Mouse (Mus musculus) CH12.LX (cell line): Measurements from ENCODE around the gene 6030408B16Rik. TPM values are rescaled to one million over a fixed set of nuclear protein-coding genes. Genes with fewer than 3 reads are reported as not detected.

Experiments
- DNase-seq: peaks from one replicate; pipeline ENCODE4 v3.0.0-alpha.2; 2013; ENCODE audit errors: extremely low read depth
- H3K27ac ChIP-seq: 2 replicates; pipeline ENCODE4 v1.5.1; 2012; ENCODE audit warnings: low read depth, mild to moderate bottlenecking, control low read depth, moderate library complexity; ENCODE audit not compliant: insufficient read depth
- H3K27me3 ChIP-seq: replicated peaks from 2 replicates; pipeline ENCODE3; 2012; ENCODE audit warnings: inconsistent platforms
- H3K36me3 ChIP-seq, 2 experiments: replicated peaks in 1 of 2; 2 replicates each; pipeline versions ENCODE3 to v1.6.1; 2012; ENCODE audit warnings: inconsistent platforms in 1 of 2, low read length in 1 of 2, mild to moderate bottlenecking in 1 of 2, mixed read lengths in 1 of 2, moderate library complexity in 1 of 2; ENCODE audit not compliant: control insufficient read depth in 1 of 2, insufficient read depth in 1 of 2
- H3K4me1 ChIP-seq, 2 experiments: 2 replicates each; pipeline ENCODE4 v1.6.1; 2012; ENCODE audit warnings: inconsistent platforms in 1 of 2, moderate library complexity in 1 of 2; ENCODE audit not compliant: insufficient read depth in 2 of 2, control insufficient read depth in 1 of 2
- H3K4me2 ChIP-seq: 2 replicates; pipeline ENCODE4 v1.6.1; 2012; ENCODE audit warnings: low read depth, mild to moderate bottlenecking, control low read depth; ENCODE audit not compliant: poor library complexity, insufficient read depth, severe bottlenecking
- H3K4me3 ChIP-seq, 3 experiments: fragments of 150-350 bp in 1 of 3; sonication (generic) in 1 of 3; replicated peaks in 1 of 3; 2 replicates each; pipeline versions ENCODE3 to v1.5.1; 2011 to 2012; ENCODE audit warnings: low read depth in 2 of 3, low read length in 2 of 3, mild to moderate bottlenecking in 2 of 3, moderate library complexity in 2 of 3, control low read depth in 1 of 3, improper control_type of control experiment in 1 of 3, inconsistent platforms in 1 of 3, mixed read lengths in 1 of 3; ENCODE audit not compliant: poor library complexity in 1 of 3
- H3K79me2 ChIP-seq: replicated peaks from 2 replicates; pipeline ENCODE4 v1.6.1; 2012; ENCODE audit warnings: mild to moderate bottlenecking, moderate library complexity; ENCODE audit not compliant: control insufficient read depth, poor library complexity, insufficient read depth, severe bottlenecking; ENCODE audit errors: extremely low read depth
- H3K9ac ChIP-seq: 2 replicates; pipeline ENCODE4 v1.6.1; 2012; ENCODE audit warnings: low read depth, mild to moderate bottlenecking, control low read depth, moderate library complexity; ENCODE audit not compliant: insufficient read depth
- H3K9me3 ChIP-seq: replicated peaks from 2 replicates; pipeline ENCODE3; 2012; ENCODE audit warnings: low read length, inconsistent platforms, mixed read lengths
- CHD1 ChIP-seq: IDR thresholded peaks from 2 replicates; pipeline ENCODE4 v1.6.1; 2012; ENCODE audit warnings: low read depth, low read length, improper control_type of control experiment, inconsistent platforms
- CHD2 ChIP-seq: IDR thresholded peaks from 2 replicates; pipeline ENCODE4 v1.6.1; 2011; ENCODE audit warnings: low read length, improper control_type of control experiment
- E2F4 ChIP-seq: IDR thresholded peaks from 2 replicates; pipeline ENCODE4 v1.6.1; 2011; ENCODE audit warnings: low read depth, low read length, improper control_type of control experiment; ENCODE audit not compliant: insufficient replicate concordance
- HCFC1 ChIP-seq: IDR thresholded peaks from 2 replicates; pipeline ENCODE4 v1.6.1; 2012; ENCODE audit warnings: low read depth, mild to moderate bottlenecking, inconsistent platforms, low read length, improper control_type of control experiment
- IRF4 ChIP-seq: IDR thresholded peaks from 2 replicates; pipeline ENCODE4 v1.6.1; 2014; ENCODE audit warnings: low read depth, mild to moderate bottlenecking, inconsistent platforms, low read length, improper control_type of control experiment
- KAT2A ChIP-seq: IDR thresholded peaks from 2 replicates; pipeline ENCODE4 v1.6.1; 2012; ENCODE audit warnings: low read length, improper control_type of control experiment, inconsistent platforms; ENCODE audit not compliant: insufficient replicate concordance
- MAFK ChIP-seq: IDR thresholded peaks from 2 replicates; pipeline ENCODE4 v1.6.1; 2011; ENCODE audit warnings: low read length, improper control_type of control experiment; ENCODE audit not compliant: insufficient replicate concordance
- MAX ChIP-seq: IDR thresholded peaks from 2 replicates; pipeline ENCODE4 v1.6.1; 2011; ENCODE audit warnings: low read length, improper control_type of control experiment
- MAZ ChIP-seq: IDR thresholded peaks from 2 replicates; pipeline ENCODE4 v1.6.1; 2012; ENCODE audit warnings: low read depth, mild to moderate bottlenecking, inconsistent platforms, low read length, improper control_type of control experiment, moderate library complexity
- NELFE ChIP-seq: IDR thresholded peaks from 2 replicates; pipeline ENCODE4 v1.6.1; 2011; ENCODE audit warnings: low read depth, low read length, improper control_type of control experiment
- PAX5 ChIP-seq: IDR thresholded peaks from 2 replicates; pipeline ENCODE4 v1.6.1; 2012; ENCODE audit warnings: low read length, inconsistent platforms, mixed read lengths
- POLR2A ChIP-seq: IDR thresholded peaks from 2 replicates; pipeline ENCODE4 v1.6.1; 2011; ENCODE audit warnings: low read depth, mild to moderate bottlenecking, improper control_type of control experiment, low read length
- RAD21 ChIP-seq: IDR thresholded peaks from 2 replicates; pipeline ENCODE4 v1.6.1; 2011; ENCODE audit warnings: low read depth, mild to moderate bottlenecking, low read length, improper control_type of control experiment, moderate library complexity
- RCOR1 ChIP-seq: conservative IDR thresholded peaks from 2 replicates; pipeline ENCODE4 v1.6.1; 2012; ENCODE audit warnings: low read depth, mild to moderate bottlenecking, inconsistent platforms, low read length, improper control_type of control experiment
- SMC3 ChIP-seq: IDR thresholded peaks from 2 replicates; pipeline ENCODE4 v1.6.1; 2011; ENCODE audit warnings: low read depth, low read length, improper control_type of control experiment
- TBP ChIP-seq: conservative IDR thresholded peaks from 2 replicates; pipeline ENCODE4 v1.6.1; 2011; ENCODE audit warnings: low read depth, low read length, improper control_type of control experiment
- TCF12 ChIP-seq: IDR thresholded peaks from 2 replicates; pipeline ENCODE4 v1.6.1; 2014; ENCODE audit warnings: low read depth, mild to moderate bottlenecking, inconsistent platforms, low read length, improper control_type of control experiment
- UBTF ChIP-seq: IDR thresholded peaks from 2 replicates; pipeline ENCODE4 v1.6.1; 2012; ENCODE audit warnings: low read depth, mild to moderate bottlenecking, inconsistent platforms, low read length, improper control_type of control experiment, moderate library complexity
- USF1 ChIP-seq: IDR thresholded peaks from 2 replicates; pipeline ENCODE4 v1.6.1; 2014; ENCODE audit warnings: low read depth, mild to moderate bottlenecking, inconsistent platforms, low read length, improper control_type of control experiment
- ZC3H11A ChIP-seq: IDR thresholded peaks from 2 replicates; pipeline ENCODE4 v1.6.1; 2012; ENCODE audit warnings: low read depth, mild to moderate bottlenecking, inconsistent platforms, low read length, improper control_type of control experiment
- ZKSCAN1 ChIP-seq: IDR thresholded peaks from 2 replicates; pipeline ENCODE4 v1.6.1; 2012; ENCODE audit warnings: low read depth, inconsistent platforms, low read length, improper control_type of control experiment, borderline replicate concordance
- ZMIZ1 ChIP-seq: IDR thresholded peaks from 2 replicates; pipeline ENCODE4 v1.6.1; 2012; ENCODE audit warnings: low read depth, mild to moderate bottlenecking, inconsistent platforms, low read length, improper control_type of control experiment
- ZNF384 ChIP-seq: IDR thresholded peaks from 2 replicates; pipeline ENCODE4 v1.6.1; 2012; ENCODE audit warnings: low read depth, low read length, improper control_type of control experiment, inconsistent platforms
- dilution Hi-C: fragments of 300-500 bp; cut with MboI; formaldehyde crosslinking; loops from 2 replicates; pipeline ENCODE4 v1.14.3; 2020; ENCODE audit warnings: low sequenced_read_pairs; ENCODE audit not compliant: extremely low pct_unique_long_range_greater_than_20kb, extremely low pct_ligation_motif_present
- in situ Hi-C: fragments of 300-500 bp; cut with MboI; formaldehyde crosslinking; loops from 3 replicates; pipeline ENCODE4 v1.14.3; 2019; ENCODE audit warnings: low sequenced_read_pairs, low pct_ligation_motif_present, low pct_unique_long_range_greater_than_20kb, mixed read lengths
- polyA plus RNA-seq: library from polyadenylated mRNA; unstranded; fragments of >175 nt; gene quantifications from 2 replicates; pipeline ENCODE4 v1.2.1, GENCODE M21; 2012; ENCODE audit warnings: low read depth; ENCODE audit not compliant: insufficient read length
- total RNA-seq, 2 experiments: library from RNA; depleted of rRNA; stranded (reverse); fragments of 300-350 nt in 1 of 2; fragments of >200 nt in 1 of 2; gene quantifications; 2 replicates each; pipeline ENCODE4 v1.2.3; 2012 to 2014

Gene 6030408B16Rik
- total and polyA plus RNA-seq, 3 experiments: 0.13 to 0.17 TPM; not detected in 1

DNA sequence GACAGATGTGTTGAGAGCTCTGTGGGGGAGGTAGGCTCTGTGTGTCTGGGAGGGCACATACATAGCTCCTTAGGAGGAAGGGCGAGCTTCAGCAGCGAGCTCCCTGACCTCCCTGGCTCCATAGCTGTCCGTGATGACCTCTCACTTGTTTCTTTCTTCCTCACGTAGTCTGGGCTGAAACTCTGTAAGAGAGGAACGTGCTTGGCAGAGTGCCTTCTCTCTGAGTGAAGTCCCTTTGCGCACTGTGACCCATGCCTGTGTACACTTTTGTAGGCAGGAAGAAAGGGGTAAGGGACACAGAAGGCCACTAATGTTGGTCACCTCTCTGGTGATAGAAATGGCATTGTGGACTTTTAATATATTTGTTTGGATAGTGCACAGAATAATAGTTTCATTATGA is 5.7 kb upstream of the 6030408B16Rik start:
- Histone ChIP-seq H3K4me1 (peaks cover 5 to 26% of the 10 kb centered on the region in 2 experiments; a peak in 3 of 4 replicates), H3K36me3 (peaks cover 46 to 68% of the 10 kb centered on the region in 2 experiments), H3K27me3 (peaks cover 4% of the 10 kb centered on the region), H3K9me3 (no peaks in the 10 kb centered on the region), H3K4me2 (no peak overlapping the region), H3K79me2 (peaks cover 14% of the 10 kb centered on the region), H3K9ac (no peak overlapping the region), H3K4me3 (no peak overlapping the region), H3K27ac (no peak overlapping the region)
- no peak for TF ChIP-seq MAFK
- no peak for TF ChIP-seq CHD2
- TF ChIP-seq TBP: no peak
- TF ChIP-seq RCOR1: no peak
- no peak for TF ChIP-seq ZNF384
- in situ Hi-C loops: no loop called here
- dilution Hi-C loops: no loop called here
- DNase-seq: no peak

DNA sequence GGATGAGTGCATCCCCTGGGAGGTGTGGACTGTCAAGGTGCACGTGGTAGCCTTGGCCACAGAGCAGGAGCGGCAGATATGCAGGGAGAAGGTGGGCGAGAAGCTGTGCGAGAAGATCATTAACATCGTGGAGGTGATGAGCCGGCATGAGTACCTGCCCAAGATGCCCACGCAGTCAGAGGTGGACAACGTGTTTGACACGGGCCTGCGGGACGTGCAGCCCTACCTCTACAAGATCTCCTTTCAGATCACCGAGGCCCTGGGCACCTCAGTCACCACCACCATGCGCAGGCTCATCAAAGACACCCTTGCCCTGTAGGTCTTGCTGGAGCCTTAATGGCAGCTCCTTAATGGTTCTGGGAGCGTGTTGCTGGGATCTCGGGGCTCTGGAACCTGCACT is 2.7 kb upstream of the 6030408B16Rik start:
- Histone ChIP-seq H3K4me2 (no peak overlapping the region), H3K4me1 (peaks cover 3 to 16% of the 10 kb centered on the region in 2 experiments; a peak in 3 of 4 replicates), H3K27ac (no peak overlapping the region), H3K4me3 (no peak overlapping the region), H3K27me3 (no peaks in the 10 kb centered on the region), H3K36me3 (peaks cover 46 to 73% of the 10 kb centered on the region in 2 experiments), H3K9me3 (no peaks in the 10 kb centered on the region), H3K79me2 (peaks cover 5% of the 10 kb centered on the region), H3K9ac (no peak overlapping the region)
- in situ Hi-C loops: no loop called here
- no peak for TF ChIP-seq POLR2A
- TF ChIP-seq RAD21: no peak
- TF ChIP-seq ZKSCAN1: no peak
- no peak for TF ChIP-seq ZC3H11A
- TF ChIP-seq MAX: no peak
- TF ChIP-seq KAT2A: no peak
- no peak for TF ChIP-seq IRF4
- no peak for TF ChIP-seq TCF12
- TF ChIP-seq RCOR1: no peak
- no peak for TF ChIP-seq E2F4
- TF ChIP-seq MAZ: no peak
- TF ChIP-seq PAX5: no peak
- TF ChIP-seq NELFE: no peak
- no peak for TF ChIP-seq CHD2
- TF ChIP-seq HCFC1: no peak
- TF ChIP-seq SMC3: no peak
- no peak for TF ChIP-seq ZMIZ1
- no peak for TF ChIP-seq USF1
- no peak for TF ChIP-seq UBTF
- TF ChIP-seq CHD1: no peak
- DNase-seq: no peak
- dilution Hi-C loops: no loop called here
